Mouse (Mus musculus) myocyte (in vitro differentiated cells): ENCODE data around the gene Oprd1.

ENCODE experiments used
- CEBPB ChIP-seq: IDR thresholded peaks from 2 replicates; pipeline ENCODE4 v1.6.1; 2011; ENCODE audit warnings: mild to moderate bottlenecking, moderate library complexity; ENCODE audit not compliant: poor library complexity, insufficient read depth, severe bottlenecking
- E2F4 ChIP-seq: IDR thresholded peaks from one replicate; pipeline ENCODE4 v1.6.1; 2011; ENCODE audit warnings: mild to moderate bottlenecking, control low read depth, moderate library complexity; ENCODE audit not compliant: insufficient read depth
- MAX ChIP-seq: IDR thresholded peaks from one replicate; pipeline ENCODE4 v1.6.1; 2011; ENCODE audit warnings: low read depth, mild to moderate bottlenecking, control low read depth
- MYOD1 ChIP-seq, 3 experiments: IDR thresholded peaks; one replicate each; pipeline ENCODE4 v1.6.1; 2011; ENCODE audit warnings: control low read depth in 2 of 3, low read depth in 2 of 3, mild to moderate bottlenecking in 2 of 3, moderate library complexity in 1 of 3; ENCODE audit not compliant: insufficient read length in 2 of 3, control insufficient read depth in 1 of 3
- MYOG ChIP-seq, 3 experiments: IDR thresholded peaks; one replicate each; pipeline ENCODE4 v1.6.1; 2011; ENCODE audit warnings: control low read depth in 2 of 3, low read depth in 2 of 3, mild to moderate bottlenecking in 2 of 3; ENCODE audit not compliant: insufficient read length in 2 of 3, control insufficient read depth in 1 of 3, insufficient read depth in 1 of 3
- POLR2A ChIP-seq: IDR thresholded peaks from one replicate; pipeline ENCODE4 v1.6.1; 2011; ENCODE audit warnings: low read depth, mild to moderate bottlenecking, control low read depth, moderate library complexity; ENCODE audit not compliant: insufficient read length
- POLR2AphosphoS2 ChIP-seq: IDR thresholded peaks from one replicate; pipeline ENCODE4 v1.6.1; 2011; ENCODE audit warnings: low read depth, control low read depth; ENCODE audit not compliant: insufficient read length
- REST ChIP-seq: IDR thresholded peaks from one replicate; pipeline ENCODE4 v1.6.1; 2011; ENCODE audit warnings: mild to moderate bottlenecking, control low read depth, moderate library complexity; ENCODE audit not compliant: insufficient read depth, insufficient read length
- SRF ChIP-seq: IDR thresholded peaks from one replicate; pipeline ENCODE4 v1.6.1; 2011; ENCODE audit warnings: low read depth; ENCODE audit not compliant: control insufficient read depth, insufficient read length
- TCF12 ChIP-seq: IDR thresholded peaks from one replicate; pipeline ENCODE4 v1.6.1; 2011; ENCODE audit warnings: mild to moderate bottlenecking, control low read depth; ENCODE audit not compliant: poor library complexity, insufficient read depth, severe bottlenecking
- TCF3 ChIP-seq: IDR thresholded peaks from one replicate; pipeline ENCODE4 v1.6.1; 2011; ENCODE audit warnings: low read depth, control low read depth; ENCODE audit not compliant: insufficient read length
- USF1 ChIP-seq: IDR thresholded peaks from one replicate; pipeline ENCODE4 v1.6.1; 2011; ENCODE audit warnings: low read depth, mild to moderate bottlenecking, control low read depth, moderate library complexity

DNA sequence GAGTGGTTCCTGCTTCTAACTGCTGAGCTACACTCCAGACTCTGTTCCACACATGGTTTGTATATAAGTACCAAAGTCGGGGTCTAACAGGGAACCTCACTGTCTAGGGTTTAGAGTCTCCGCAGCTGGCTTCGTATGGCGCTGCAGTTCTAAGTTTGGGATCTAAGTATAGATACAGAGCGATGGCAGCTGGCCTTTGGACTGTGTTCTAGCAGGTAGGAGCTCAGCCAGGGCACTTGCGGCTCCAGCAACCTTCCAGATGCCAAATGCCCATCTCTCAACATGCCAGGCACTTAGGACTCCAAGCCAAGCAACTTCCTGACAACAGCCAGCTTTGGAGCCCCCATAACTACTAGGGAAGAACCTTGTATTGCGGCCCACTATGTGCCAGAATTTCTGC is 36.1 kb downstream of the Oprd1 start:
- no peak for TF ChIP-seq POLR2A
- TF ChIP-seq MYOD1 (IDR thresholded peaks at IDR 0.05; ENCODE audit: control insufficient read depth in 1 of 3, insufficient read length in 2 of 3, low read depth in 2 of 3), result no peak
- no peak for TF ChIP-seq TCF12
- TF ChIP-seq POLR2AphosphoS2, result no peak
- TF ChIP-seq MAX, result no peak
- TF ChIP-seq E2F4, result no peak
- no peak for TF ChIP-seq USF1
- TF ChIP-seq CEBPB, result no peak
- TF ChIP-seq MYOG (IDR thresholded peaks at IDR 0.05; ENCODE audit: control insufficient read depth in 1 of 3, insufficient read depth in 1 of 3, insufficient read length in 2 of 3, low read depth in 2 of 3), result no peak
- no peak for TF ChIP-seq TCF3
- TF ChIP-seq SRF, result no peak
- no peak for TF ChIP-seq REST
